Mouse (Mus musculus): ENCODE measurements around the gene Rtf1.

Gene Rtf1

DNA sequence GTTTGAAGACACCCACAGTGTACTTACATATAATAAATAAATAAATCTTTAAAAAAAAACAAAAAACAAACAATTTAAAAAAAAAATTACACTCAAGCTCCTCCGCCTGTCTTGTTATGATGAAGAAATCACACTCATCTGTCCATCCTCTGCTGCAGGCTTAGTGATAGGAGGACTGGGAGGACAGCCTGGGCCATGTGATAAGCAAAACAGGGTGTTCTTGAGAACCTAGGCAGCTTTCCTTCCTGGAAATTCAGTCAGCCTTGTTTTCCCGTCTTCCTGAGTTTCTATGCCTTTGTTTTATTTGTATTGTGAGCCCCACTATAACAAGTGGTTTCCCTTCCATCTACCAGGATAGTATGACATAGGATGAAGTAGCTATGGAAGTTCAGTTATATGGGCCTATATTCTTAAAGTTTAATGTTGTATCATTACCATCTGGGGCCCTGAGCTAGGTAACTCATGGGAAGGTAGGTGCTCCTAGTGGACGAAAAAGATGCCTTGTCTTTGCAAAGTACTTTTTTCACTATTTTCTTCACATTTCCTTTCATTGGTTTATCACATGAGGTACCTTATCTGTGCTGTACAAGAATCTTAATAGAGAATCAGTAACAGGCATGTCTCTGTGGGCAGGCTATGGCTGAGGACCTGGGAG is 53.0 kb downstream of the Rtf1 start:
- no peak for DNase-seq (ENCODE audit: low read depth, low spot score)

DNA sequence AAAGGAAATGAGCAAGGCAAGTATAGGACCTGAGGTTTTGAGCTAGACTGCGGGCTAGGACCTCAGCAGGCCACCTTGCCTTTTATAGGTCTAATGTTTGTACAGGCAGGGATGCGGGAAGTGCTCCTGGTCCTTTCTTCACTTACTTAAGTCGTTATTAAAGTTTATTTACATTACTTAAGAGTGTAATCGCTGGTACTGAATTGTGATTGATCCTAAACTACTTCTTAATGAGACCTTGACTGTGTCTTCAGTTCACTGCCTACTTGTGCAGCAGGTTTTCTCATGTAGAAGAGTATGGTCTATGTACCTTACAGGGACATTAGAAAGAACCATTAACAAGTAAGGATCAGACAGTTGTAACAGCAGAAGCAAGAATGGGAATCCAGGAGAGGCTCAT is 55.9 kb downstream of the Rtf1 start:
- DNase-seq (ENCODE audit: low read depth, low spot score) = no peak

DNA sequence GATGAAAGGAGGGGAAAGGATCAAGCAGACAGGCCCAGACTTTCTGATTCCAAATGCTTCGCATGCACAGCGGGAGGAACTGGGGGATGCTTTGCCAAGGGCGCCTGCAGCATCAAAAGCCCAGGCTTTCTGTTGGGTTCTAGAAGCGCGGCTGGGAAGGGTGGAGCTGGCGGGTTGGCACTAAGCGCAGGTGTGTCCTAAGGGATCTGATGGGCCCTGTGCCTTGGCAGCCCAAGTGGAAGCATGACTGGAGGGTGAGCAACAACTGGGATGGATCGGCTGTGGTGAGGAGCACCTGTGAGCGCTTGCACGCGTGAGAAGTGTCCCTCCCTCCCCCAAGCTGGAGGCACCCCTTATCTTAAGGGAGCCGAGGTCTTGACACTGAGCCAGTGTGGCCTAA is 62.3 kb downstream of the Rtf1 start:
- DNase-seq (ENCODE audit: low read depth, low spot score) = no peak

DNA sequence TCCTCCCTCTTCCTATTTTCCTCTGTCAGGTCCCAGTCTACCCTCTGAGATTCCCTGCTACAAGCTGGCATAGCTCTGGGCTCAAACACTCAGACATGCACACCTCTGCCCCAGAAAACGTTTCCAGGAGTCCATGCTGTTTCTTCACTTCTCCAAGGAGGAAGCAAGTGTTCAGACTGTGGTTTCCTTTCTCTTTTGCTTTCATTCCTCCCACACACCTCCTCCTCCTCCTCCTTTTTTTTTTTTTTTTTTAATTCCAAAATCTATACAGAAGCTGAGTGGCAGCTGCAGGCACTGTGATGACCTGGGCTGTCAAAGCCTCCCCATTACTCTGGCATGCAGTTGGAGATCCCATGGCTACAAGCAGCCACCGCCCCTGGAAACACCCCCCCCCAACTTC is 65.7 kb downstream of the Rtf1 start:
- no peak for DNase-seq (ENCODE audit: low read depth, low spot score)

DNA sequence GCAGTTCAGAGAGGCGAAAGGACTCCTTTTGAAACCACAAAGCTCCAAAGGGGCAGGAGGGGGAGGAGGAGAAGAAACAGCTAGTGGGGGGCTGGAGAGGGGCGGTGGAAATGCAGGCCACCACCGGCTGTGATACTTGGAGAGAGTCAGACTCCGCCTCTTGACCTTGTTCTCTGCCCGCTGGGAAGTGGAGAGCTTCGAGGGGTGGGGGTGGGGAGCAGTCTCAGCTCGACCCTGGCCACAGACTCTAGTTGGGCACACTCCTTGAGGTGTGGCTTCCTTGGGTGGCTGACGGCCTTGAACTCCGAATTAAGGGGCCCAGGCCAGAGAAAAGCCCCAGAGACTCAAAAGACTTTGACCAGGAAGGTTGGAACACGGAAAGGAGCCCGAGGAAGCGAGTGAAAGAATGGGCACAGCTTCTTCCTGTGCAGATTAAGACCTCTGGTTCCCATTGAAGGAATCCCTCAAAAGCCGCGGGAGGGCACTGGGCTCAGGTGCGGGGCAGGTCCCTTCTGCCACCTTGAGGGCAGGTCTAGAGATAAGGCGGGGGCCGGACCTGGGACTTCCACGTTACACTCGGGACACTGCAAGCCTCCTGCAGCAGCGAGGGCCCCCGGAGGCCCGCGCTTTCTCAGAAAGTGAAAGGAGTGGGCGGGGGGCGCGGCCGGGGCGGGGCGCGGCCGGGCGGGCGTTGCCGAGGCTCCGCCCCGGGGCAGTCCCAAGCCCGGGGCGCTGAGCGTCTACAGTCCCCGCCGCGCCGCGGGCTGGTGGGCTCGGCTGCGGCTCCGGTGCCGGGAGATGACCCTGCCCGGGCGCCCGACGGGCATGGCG is 66.9 kb downstream of the Rtf1 start, which contains the start of gene Itpka:
Gene Itpka, plus strand, starts transcription at position 757 of the 831 bp plus-strand sequence.
- DNase-seq (ENCODE audit: low read depth, low spot score) = peak; percentile 97

DNA sequence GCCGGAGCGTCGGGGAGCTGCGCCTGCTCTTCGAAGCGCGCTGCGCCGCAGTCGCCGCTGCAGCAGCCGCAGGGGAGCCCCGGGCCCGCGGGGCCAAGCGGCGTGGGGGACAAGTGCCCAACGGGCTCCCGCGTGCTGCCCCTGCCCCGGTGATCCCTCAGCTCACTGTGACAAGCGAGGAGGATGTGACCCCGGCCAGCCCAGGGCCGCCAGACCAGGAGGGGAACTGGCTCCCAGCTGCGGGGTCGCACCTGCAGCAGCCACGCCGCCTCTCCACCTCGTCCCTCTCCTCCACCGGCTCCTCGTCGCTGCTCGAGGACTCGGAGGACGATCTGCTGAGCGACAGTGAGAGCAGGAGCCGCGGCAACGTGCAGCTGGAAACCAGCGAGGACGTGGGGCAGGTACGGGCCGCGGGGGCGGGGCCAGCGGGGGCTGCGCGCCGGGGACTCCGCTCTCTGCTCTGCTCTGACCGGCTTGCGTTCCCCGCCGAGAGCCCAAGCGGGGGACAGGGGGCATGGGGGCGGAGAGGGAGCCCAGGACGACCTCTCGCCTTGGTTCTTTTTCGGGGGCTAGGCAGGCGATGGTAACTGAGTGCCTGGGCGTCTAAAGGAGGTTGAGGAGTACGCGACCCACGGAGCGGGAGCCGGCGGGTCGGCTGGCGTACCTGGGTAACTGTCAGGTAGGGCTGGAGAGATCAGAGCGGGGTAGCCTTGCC is 67.8 kb downstream of the Rtf1 start:
- peak; percentile 57 for DNase-seq (ENCODE audit: low read depth, low spot score)

DNA sequence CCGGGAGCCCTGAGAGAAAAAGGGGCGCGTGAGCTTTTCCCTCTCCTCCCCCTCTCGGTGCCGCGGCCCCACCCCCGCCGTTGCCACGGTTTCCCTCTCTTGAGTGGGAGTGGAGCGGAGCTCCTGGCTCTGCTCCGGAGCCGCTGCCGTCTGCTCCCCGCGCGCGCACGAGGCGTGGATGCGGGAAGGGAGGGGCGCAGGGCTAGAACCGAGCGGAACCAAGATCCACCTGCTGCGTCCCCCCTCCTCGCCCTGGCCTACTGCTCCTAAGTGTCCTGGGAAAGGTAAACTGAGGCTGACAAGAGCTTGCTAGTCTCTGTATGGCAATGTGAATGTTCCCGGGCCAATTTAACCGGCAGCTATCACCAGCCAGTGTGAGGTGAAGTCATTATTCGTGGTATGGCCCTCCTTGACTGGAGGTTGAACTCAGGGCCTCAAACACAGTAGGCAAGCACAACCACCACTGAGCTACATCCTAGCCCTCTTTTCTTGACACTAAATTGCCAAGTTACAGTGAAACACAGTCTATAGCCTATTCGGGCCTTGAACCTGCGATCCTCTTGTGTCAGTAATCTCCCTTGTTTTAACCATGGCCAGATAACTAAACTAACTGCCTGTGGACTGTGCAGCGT is 68.4 kb downstream of the Rtf1 start:
- peak; percentile 29 for DNase-seq (ENCODE audit: low read depth, low spot score)

DNA sequence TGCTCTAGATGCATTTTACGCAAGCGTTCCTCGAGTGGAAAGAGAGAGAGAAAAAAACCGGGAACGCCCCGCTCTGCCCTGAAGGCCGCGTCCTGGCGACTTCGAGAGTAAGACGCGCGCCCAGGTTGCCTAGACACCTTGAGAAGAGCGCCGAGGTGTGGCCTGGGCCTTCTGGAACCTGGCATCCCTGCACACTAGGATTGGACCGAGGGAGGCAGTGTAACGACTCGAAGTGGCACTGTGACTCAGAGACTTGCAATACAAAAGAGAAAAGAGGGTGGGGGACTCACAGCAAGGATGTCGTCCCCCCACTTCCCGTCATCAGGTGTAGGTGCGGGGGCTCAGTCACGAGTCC is 68.9 kb downstream of the Rtf1 start:
- DNase-seq (ENCODE audit: low read depth, low spot score) = peak; percentile 53

DNA sequence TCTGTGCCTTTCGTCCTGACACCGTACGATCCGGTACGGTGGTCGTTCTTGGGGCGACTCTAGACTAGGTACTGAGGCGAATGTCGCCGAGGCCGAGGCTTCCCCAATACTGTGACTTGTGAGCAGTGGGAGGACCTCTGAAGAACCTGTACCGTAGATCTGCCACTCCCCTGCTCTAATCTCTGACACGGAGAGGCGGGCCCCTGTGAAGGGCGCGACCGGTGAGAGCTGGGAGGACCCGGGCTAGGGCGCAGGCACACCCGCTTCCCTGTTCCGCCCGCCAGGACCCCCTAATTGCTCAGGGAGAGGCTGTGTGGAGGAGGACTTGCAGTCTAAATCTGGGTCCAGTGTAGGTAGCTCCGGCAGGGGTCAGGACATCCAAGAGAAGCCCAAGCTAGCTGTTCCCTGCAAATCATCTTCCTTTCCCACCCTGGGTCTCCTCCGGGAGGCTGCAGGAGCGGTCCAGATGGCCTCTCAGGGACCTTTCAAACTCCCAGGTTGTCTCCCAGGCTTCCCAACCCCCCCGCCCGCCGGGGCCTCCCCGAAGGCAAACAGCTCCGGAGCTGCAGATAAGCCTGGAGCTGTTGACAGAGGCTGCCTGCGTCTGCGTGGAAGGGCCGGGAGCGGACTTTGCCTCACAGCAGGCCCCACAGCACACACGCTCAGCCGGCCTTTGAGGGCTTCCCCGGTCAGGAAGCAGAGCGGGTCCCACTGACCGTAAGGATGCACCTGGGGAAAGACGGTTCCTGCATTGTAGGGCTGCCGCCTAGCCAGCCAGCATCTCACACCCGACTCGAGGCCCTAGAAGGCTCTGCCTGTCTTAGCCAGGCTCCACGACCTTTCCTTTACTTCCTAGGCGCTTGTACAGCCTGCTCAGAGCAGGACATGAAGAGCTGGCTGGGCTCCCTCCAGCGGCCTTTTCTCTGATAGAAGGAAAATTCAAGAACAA is 69.6 kb downstream of the Rtf1 start:
- DNase-seq (ENCODE audit: low read depth, low spot score) = peak; percentile 52

DNA sequence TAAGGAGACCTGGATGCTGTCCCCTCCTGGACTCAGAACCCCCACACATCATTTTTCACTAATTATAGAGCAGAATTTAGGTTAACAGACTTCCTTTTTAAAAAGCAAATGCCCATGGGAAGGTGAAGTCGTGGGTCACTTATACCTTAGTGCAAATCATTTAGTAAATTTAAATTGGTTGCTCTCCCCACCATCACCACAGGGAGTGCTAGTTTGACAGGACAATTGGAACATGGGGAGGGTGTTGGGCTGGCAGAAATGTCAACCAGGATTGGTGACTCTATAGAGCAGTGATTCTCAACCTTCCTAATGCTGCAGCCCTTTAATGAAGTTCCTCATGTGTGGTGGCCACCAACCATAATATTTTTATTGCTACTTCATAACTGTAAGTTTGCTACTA is 70.4 kb downstream of the Rtf1 start:
- DNase-seq (ENCODE audit: low read depth, low spot score) = peak; percentile 41

DNA sequence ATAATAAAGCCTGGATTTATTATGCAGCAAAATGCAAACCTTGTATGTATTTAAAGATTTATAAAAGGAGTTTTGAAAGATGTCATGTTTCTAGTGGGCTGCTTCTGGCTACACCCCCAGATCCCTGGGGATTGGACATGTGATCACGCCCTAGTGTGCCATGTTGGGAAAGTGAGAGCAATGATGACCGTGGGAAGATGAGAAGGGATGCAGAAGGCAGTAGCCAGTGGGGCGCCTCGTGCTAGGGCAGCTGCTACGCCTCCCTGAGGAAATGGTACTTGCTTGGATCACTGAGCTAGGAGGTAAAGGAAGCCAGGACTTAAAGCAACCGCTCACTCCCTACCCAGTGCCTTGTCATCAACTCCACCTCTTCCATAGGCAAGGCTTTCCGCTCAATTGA is 72.7 kb downstream of the Rtf1 start:
- DNase-seq (ENCODE audit: low read depth, low spot score) = no peak

DNA sequence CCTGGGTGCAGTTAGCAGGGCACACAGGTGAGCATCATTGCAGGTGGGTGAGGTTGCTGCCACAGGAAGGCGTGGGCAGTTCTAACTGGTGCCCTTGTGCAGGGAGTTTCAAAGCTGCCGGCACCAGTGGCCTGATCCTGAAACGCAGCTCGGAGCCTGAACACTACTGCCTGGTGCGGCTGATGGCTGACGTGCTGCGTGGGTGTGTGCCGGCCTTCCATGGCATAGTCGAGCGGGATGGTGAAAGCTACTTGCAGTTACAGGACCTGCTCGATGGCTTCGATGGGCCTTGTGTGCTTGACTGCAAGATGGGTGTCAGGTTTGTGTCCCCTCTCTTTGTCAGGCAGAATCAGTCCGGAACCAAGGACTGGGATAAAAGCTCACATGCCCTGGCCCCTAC is 74.4 kb downstream of the Rtf1 start:
- DNase-seq (ENCODE audit: low read depth, low spot score) = no peak

DNA sequence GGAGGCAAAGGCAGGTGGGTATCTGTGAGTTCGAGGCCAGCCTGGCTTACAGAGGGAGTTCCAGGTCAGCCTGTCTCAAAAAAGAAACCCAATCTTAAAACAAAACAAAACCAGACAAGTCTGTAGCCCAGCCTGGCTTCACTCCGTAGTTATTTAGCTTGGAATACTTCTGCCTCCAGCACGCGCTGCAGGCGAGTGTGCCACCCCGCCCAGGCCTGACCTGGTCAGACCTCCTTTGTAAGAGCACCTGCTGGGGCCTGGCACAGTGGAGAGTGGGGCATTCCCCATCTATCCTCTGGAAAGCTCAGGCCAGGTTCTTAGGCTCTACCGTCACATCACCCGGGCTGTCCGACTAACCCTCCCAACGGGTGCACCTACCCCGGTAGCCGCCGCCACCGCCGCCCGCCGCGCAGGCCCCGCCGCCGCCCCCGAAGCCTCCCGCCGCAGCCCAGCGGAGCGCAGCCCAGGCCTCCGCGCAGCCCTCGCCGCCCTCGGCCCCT is 82.8 kb downstream of the Rtf1 start:
- DNase-seq (ENCODE audit: low read depth, low spot score) = peak; percentile 54

DNA sequence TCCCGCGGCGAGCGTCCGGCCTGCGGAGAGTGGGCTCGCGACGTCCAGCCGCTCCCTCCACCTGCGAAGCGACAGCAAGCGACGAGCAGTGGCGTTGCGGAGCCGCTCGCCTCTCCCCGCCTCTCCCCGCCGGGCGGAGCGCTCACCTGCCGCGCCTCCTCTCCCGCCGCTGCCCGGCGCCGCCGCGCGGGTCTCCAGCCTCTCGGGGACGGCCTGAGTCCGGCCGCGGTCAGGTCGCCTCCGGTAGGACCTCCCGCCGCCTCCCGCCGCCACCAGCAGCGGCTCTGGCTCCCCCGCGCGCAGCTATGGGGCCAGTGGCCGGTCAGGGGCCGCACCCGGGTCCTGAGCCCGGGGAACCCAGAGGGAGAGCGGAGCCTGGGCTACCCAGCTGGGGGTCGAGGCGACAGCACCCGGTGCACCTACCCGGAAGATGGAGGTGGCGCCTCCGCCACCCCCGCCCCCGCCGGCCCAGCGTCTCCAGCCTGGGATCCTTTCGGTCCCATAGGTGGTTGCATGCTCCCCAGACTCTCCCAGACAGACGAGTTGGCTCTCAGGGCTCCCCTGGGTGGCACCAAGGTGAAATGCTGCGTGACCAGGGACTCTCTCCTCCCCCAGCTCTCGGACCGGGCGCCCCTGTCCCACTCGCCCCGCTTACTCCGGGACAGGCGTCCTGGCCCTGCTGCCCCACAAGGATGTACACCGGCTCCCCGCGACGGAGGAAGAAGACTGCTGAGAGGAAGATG is 83.4 kb downstream of the Rtf1 start:
- no peak for DNase-seq (ENCODE audit: low read depth, low spot score)

DNA sequence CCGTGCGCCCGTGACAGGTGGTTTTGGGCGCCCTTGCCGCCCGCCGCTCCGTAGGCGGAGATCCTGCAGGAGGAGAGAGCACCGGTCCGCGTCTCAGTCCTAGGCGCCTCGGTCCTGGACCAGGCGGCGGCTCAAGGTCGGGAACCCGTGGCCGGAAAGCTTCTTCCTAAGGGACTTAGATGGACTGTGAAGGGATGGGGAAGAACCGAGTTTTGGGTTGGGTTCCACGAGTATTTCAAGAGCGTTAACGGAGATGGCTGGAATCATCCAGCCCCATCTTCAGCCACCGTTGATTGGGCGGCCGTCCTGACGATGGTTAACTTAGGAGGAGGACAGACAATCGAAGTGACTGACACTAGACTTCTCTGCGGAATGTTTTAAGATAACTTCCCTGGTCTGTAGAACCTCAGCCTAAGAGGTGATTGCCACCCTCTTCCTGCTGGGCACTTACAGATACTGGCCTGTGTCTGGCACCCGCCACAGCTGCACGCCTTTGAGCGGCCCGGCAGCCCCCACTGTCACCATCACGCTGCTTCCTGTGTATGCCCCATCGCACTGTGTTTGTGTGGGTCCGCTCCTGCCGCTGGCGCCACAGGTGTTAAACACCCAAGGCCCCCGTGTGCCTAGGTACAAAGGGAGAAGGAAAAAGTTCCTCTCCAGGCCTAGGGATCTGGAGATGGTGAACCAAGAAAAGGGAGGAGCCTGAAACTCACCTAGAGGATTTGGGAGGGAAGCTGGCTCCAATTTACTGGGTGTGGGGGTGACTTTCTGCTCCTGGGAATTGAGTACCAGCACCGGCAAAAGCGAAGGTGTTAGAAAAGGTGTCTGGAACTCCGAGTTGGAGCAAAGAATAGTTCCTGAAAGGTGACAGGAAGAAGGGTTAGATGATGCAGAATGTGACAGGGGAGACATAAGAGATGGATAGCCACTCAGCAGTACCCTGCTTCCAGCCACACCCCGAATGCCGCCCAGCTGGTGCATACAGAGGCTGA is 84.3 kb downstream of the Rtf1 start:
- DNase-seq (ENCODE audit: low read depth, low spot score) = peak; percentile 46

DNA sequence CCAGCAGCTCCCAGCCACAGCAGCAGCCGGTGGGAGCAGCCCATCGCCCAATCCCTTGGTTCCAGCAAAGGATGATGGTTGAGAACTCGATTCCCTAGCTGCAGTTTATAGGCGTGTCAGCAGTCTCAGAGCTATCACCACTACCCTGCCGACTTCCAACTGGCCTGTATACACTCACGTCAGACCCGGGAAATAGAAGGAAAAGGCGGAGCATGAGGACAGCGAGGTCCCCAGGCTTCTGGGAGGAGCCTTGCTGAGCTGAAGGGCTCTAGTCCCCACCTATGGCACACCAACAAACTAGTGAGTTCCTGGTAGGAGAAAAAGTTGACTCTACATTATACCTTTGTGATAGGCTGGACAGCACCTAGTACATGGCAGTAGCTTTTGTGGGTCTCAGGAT is 85.4 kb downstream of the Rtf1 start, which contains the start of gene Ltk:
Gene Ltk, minus strand, starts transcription at position 181 of the 400 bp plus-strand sequence.
- DNase-seq (ENCODE audit: low read depth, low spot score) = no peak

DNA sequence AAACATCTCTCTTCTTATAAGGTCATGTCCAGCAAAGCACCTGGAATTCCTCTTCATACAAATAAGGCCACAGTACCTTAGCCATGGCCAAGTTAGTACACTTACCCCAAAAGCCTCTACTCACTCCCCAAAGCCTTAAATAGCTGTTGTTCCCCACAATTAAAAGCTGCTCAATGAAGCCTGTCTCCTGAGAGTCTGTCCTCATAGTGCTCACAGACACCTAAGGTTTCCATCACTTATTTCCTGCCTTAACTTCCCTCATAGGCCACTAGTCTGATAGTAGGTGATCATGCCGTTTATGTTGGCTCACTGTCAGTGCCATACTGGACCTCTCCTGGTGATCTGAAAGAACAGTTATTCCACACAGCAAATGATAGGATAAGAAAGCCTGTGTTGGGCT is 87.4 kb downstream of the Rtf1 start:
- no peak for DNase-seq (ENCODE audit: low read depth, low spot score)

DNA sequence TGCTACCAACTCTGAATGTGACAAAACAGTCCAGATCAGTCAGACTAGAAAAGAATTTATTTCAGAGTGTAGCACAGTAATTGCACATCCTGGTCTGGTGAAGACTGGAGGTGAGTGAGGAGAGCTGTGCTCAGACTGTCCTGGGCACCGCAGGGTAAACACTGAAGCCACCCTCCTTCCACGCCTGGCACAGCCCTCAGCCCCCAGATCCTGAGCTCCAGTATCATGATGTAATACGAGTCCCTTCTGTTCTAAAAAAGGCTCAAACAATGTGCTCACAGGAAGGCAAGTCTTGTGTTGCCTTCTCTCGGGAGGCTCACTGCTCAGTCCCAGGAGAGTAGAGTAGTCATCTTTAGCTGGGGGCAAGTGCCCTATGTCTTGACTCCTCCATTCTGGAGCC is 89.1 kb downstream of the Rtf1 start:
- no peak for DNase-seq (ENCODE audit: low read depth, low spot score)

DNA sequence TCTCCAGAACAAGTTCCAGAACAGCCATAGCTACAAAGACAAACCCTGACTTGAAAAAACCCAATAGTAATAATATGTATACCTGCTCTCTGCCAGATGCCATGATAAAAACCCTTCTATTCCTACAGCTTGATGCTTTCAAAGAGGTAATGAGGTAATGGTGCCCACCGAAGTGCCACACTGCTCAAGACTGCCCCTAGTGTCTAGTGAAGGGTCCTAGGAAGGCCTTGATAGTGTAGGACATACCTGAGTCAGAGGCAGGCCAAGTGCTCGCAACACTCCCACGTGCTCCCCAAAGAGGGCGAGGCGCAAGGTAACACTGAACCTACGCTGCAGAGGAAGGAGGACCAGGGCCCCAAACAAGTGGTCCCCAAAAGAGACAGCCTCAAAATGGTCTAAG is 92.4 kb downstream of the Rtf1 start:
- peak; percentile 66 for DNase-seq (ENCODE audit: low read depth, low spot score)

Data from R1 (cell line).